Mouse (Mus musculus) MEL (cell line): ENCODE results near the gene Grn. TPM values are rescaled to one million over a fixed set of nuclear protein-coding genes. Genes with fewer than 3 reads are reported as not detected.

Experiments
- DNase-seq: peaks from one replicate; pipeline ENCODE4 v3.0.0; 2011; ENCODE audit warnings: low read depth, low spot score
- H3K27ac ChIP-seq: 2 replicates; pipeline ENCODE4 v1.5.1; 2012; ENCODE audit warnings: low read depth, mild to moderate bottlenecking, control low read depth, low read length, moderate library complexity; ENCODE audit not compliant: control insufficient read depth
- H3K27me3 ChIP-seq, 2 experiments: fragments of 150-350 bp in 1 of 2; sonication (generic) in 1 of 2; 2 replicates each; pipeline ENCODE4 v1.6.1; 2012; ENCODE audit warnings: low read length in 2 of 2, mild to moderate bottlenecking in 2 of 2, improper control_type of control experiment in 1 of 2, moderate library complexity in 1 of 2; ENCODE audit not compliant: insufficient read depth in 2 of 2, control insufficient read depth in 1 of 2
- H3K36me3 ChIP-seq, 2 experiments: 2 replicates each; pipeline ENCODE4 v1.6.1; 2012 to 2014; ENCODE audit warnings: low read length in 2 of 2, improper control_type of control experiment in 1 of 2, inconsistent platforms in 1 of 2, mild to moderate bottlenecking in 1 of 2; ENCODE audit not compliant: insufficient read depth in 2 of 2, control insufficient read depth in 1 of 2
- H3K4me1 ChIP-seq, 2 experiments: fragments of 150-350 bp in 1 of 2; sonication (generic) in 1 of 2; 2 replicates each; pipeline ENCODE4 v1.6.1; 2012; ENCODE audit warnings: low read length in 2 of 2, improper control_type of control experiment in 1 of 2, mild to moderate bottlenecking in 1 of 2; ENCODE audit not compliant: insufficient read depth in 2 of 2, control insufficient read depth in 1 of 2
- H3K4me3 ChIP-seq, 2 experiments: fragments of 150-350 bp in 1 of 2; sonication (generic) in 1 of 2; 2 replicates each; pipeline ENCODE4 v1.5.1; 2012; ENCODE audit warnings: low read depth in 2 of 2, low read length in 2 of 2, mild to moderate bottlenecking in 2 of 2, moderate library complexity in 2 of 2, control low read depth in 1 of 2, improper control_type of control experiment in 1 of 2; ENCODE audit not compliant: control insufficient read depth in 1 of 2, insufficient read depth in 1 of 2
- H3K79me2 ChIP-seq: 2 replicates; pipeline ENCODE4 v1.6.1; 2012; ENCODE audit warnings: mild to moderate bottlenecking, low read length, moderate library complexity; ENCODE audit not compliant: control insufficient read depth, poor library complexity, insufficient read depth
- H3K9ac ChIP-seq: 2 replicates; pipeline ENCODE4 v1.6.1; 2012; ENCODE audit warnings: low read depth, mild to moderate bottlenecking, control low read depth, low read length, moderate library complexity; ENCODE audit not compliant: control insufficient read depth, poor library complexity, severe bottlenecking
- H3K9me3 ChIP-seq: fragments of 150-350 bp; sonication (generic); replicated peaks from 2 replicates; pipeline ENCODE4 v1.6.1; 2012; ENCODE audit warnings: mild to moderate bottlenecking, low read length, improper control_type of control experiment, moderate library complexity; ENCODE audit not compliant: insufficient read depth
- BHLHE40 ChIP-seq: IDR thresholded peaks from 2 replicates; pipeline ENCODE4 v1.6.1; 2012; ENCODE audit warnings: low read depth, mild to moderate bottlenecking, inconsistent platforms, low read length, improper control_type of control experiment, borderline replicate concordance
- CHD1 ChIP-seq: IDR thresholded peaks from 2 replicates; pipeline ENCODE4 v1.6.1; 2012; ENCODE audit warnings: low read depth, mild to moderate bottlenecking, inconsistent platforms, low read length, improper control_type of control experiment
- EP300 ChIP-seq, 2 experiments: IDR thresholded peaks; 2 replicates each; pipeline ENCODE4 v1.6.1; 2011; ENCODE audit warnings: improper control_type of control experiment in 2 of 2, low read length in 2 of 2, low read depth in 1 of 2, mild to moderate bottlenecking in 1 of 2
- ETS1 ChIP-seq: IDR thresholded peaks from 2 replicates; pipeline ENCODE4 v1.6.1; 2012; ENCODE audit warnings: low read depth, mild to moderate bottlenecking, inconsistent platforms, low read length, improper control_type of control experiment, moderate library complexity
- GATA1 ChIP-seq: IDR thresholded peaks from 2 replicates; pipeline ENCODE4 v1.6.1; 2011; ENCODE audit warnings: low read depth, low read length, improper control_type of control experiment
- HCFC1 ChIP-seq: IDR thresholded peaks from 2 replicates; pipeline ENCODE4 v1.6.1; 2012; ENCODE audit warnings: low read depth, mild to moderate bottlenecking, inconsistent platforms, low read length, improper control_type of control experiment, moderate library complexity
- JUND ChIP-seq: IDR thresholded peaks from 2 replicates; pipeline ENCODE4 v1.6.1; 2011; ENCODE audit warnings: low read depth, mild to moderate bottlenecking, improper control_type of control experiment, low read length
- KAT2A ChIP-seq: conservative IDR thresholded peaks from 2 replicates; pipeline ENCODE4 v1.6.1; 2012; ENCODE audit warnings: low read depth, low read length, improper control_type of control experiment, inconsistent platforms
- MEF2A ChIP-seq: IDR thresholded peaks from 2 replicates; pipeline ENCODE4 v1.6.1; 2014; ENCODE audit warnings: low read depth, mild to moderate bottlenecking, inconsistent platforms, low read length, improper control_type of control experiment; ENCODE audit not compliant: poor library complexity, insufficient replicate concordance, severe bottlenecking; ENCODE audit errors: extremely low read depth
- MYC ChIP-seq: IDR thresholded peaks from 2 replicates; pipeline ENCODE4 v1.6.1; 2011; ENCODE audit warnings: low read depth, mild to moderate bottlenecking, low read length, improper control_type of control experiment, moderate library complexity
- POLR2A ChIP-seq, 2 experiments: IDR thresholded peaks; 2 replicates each; pipeline ENCODE4 v1.6.1; 2011 to 2012; ENCODE audit warnings: low read length in 2 of 2, mild to moderate bottlenecking in 2 of 2, control low read depth in 1 of 2, improper control_type of control experiment in 1 of 2, low read depth in 1 of 2, moderate library complexity in 1 of 2; ENCODE audit not compliant: control insufficient read depth in 1 of 2, insufficient read depth in 1 of 2, poor library complexity in 1 of 2
- RCOR1 ChIP-seq: IDR thresholded peaks from 2 replicates; pipeline ENCODE4 v1.6.1; 2012; ENCODE audit warnings: low read depth, mild to moderate bottlenecking, inconsistent platforms, low read length, improper control_type of control experiment
- SMC3 ChIP-seq: IDR thresholded peaks from 2 replicates; pipeline ENCODE4 v1.6.1; 2011; ENCODE audit warnings: low read depth, low read length, improper control_type of control experiment
- TAL1 ChIP-seq: IDR thresholded peaks from 2 replicates; pipeline ENCODE4 v1.6.1; 2012; ENCODE audit warnings: mild to moderate bottlenecking, inconsistent platforms, low read length, moderate library complexity, mixed read lengths
- TCF12 ChIP-seq: IDR thresholded peaks from 2 replicates; pipeline ENCODE4 v1.6.1; 2014; ENCODE audit warnings: low read depth, mild to moderate bottlenecking, inconsistent platforms, low read length, improper control_type of control experiment, moderate library complexity
- USF1 ChIP-seq: IDR thresholded peaks from 2 replicates; pipeline ENCODE4 v1.6.1; 2014; ENCODE audit warnings: low read depth, mild to moderate bottlenecking, inconsistent platforms, low read length, improper control_type of control experiment, moderate library complexity
- ZMIZ1 ChIP-seq: IDR thresholded peaks from 2 replicates; pipeline ENCODE4 v1.6.1; 2012; ENCODE audit warnings: low read depth, mild to moderate bottlenecking, inconsistent platforms, low read length, improper control_type of control experiment, moderate library complexity
- ZNF384 ChIP-seq: IDR thresholded peaks from 2 replicates; pipeline ENCODE4 v1.6.1; 2012; ENCODE audit warnings: low read depth, mild to moderate bottlenecking, inconsistent platforms, low read length, improper control_type of control experiment
- polyA plus RNA-seq, 2 experiments: library from polyadenylated mRNA; stranded (reverse) in 1 of 2; unstranded in 1 of 2; fragments of >175 nt in 1 of 2; fragments of >200 nt in 1 of 2; gene quantifications; 2 replicates each; pipeline versions ENCODE4 v1.2.1 to v1.2.4; 2012; ENCODE audit warnings: low replicate concordance in 2 of 2, low read depth in 1 of 2; ENCODE audit not compliant: insufficient read length in 2 of 2, insufficient read depth in 1 of 2, missing spikeins in 1 of 2
- total RNA-seq: library from RNA; depleted of rRNA; stranded (reverse); fragments of 300-350 nt; gene quantifications from 2 replicates; pipeline ENCODE4 v1.2.3, GENCODE M21; 2012

Gene Grn
- total and polyA plus RNA-seq, 3 experiments, result 14.7 to 42.1 TPM; not detected in 1

DNA sequence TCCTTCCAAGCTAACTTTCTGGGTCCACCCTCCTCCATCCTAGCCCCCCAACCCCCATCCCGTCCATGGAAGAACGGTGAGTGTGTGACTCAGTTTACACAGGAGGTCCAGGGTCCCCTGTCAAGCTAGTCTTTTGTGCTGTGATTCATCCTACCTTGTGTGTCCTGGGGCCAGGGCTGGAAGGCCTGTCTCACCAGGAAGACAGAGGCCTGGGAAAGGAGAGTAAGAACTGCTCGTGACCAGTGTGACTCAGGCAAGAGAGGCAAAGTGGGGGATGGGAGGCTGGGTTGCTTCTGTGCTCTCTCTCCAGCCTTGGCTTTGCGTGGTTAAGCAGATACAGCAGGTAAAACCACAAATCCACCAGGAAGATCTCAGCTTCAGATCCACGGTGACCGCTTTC is 5.4 kb upstream of the Grn start:
- no peak for DNase-seq
- H3K4me3 ChIP-seq, result no peak overlapping the region
- H3K79me2 ChIP-seq, result no peaks in the 10 kb centered on the region
- H3K9ac ChIP-seq, result no peak overlapping the region
- TF ChIP-seq HCFC1, result no peak
- TF ChIP-seq BHLHE40, result no peak
- TF ChIP-seq KAT2A, result no peak
- TF ChIP-seq USF1, result no peak
- TF ChIP-seq JUND, result no peak
- TF ChIP-seq ZMIZ1, result no peak
- no peak for TF ChIP-seq MYC
- no peak for TF ChIP-seq SMC3
- TF ChIP-seq TAL1, result no peak
- peaks cover 0 to 19% of the 10 kb centered on the region in 2 experiments; a peak in 2 of 4 replicates for H3K36me3 ChIP-seq
- H3K27me3 ChIP-seq, result peaks cover 12 to 14% of the 10 kb centered on the region in 2 experiments
- H3K4me1 ChIP-seq, result peaks cover 2 to 17% of the 10 kb centered on the region in 2 experiments
- H3K9me3 ChIP-seq, result no peaks in the 10 kb centered on the region
- H3K27ac ChIP-seq, result no peak overlapping the region

DNA sequence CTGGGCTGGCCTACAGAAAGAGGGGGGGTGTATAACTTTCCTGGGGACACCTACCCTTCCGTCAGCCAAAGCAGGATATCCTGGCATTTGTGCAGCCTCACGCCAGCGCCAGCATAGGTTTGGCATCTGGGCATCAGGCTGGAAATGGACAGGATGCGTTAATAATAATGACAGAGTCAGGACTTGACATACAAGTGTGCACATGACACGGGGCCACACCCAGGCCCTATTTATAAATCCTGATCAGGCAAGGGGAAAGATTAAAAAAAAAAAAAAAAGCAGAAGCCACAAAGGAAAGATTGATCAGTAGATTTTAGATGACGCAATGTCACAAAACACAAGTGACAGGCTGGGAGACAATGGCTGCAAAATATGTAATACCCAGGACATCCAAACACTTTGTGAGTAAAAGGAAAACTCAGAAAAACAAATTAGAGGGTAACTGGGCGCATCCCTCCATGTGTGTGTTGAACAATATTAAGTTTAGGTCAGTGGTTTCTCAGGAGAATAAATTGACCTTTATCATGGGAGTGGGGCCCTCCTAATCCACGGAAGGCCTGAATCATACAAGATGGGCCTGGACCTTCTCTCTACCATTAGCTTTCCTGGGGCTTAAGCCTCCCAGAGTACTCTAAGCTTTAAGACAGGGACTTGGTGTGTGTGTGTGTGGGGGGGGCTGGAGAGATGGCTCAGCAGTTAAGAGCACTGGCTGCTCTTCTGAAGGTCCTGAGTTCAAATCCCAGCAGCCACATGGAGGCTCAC is 4.4 kb upstream of the Grn start:
- no peak overlapping the region; the same call in 1 of the 2 replicates for H3K27ac ChIP-seq
- TF ChIP-seq TAL1 (no peak), CHD1 (no peak), RCOR1 (peak; percentile 85), GATA1 (0 out of 2 replicates have a peak, but pooled peaks have one; percentile 2), MYC (no peak), EP300 (IDR thresholded peaks at IDR 0.05; ENCODE audit: low read depth in 1 of 2, low read length in 2 of 2) (peak in 1 of 2 experiments; percentile 36; a peak in 1 of 4 replicates), POLR2A (IDR thresholded peaks at IDR 0.05; ENCODE audit: control insufficient read depth in 1 of 2, insufficient read depth in 1 of 2, low read depth in 1 of 2, low read length in 2 of 2, poor library complexity in 1 of 2) (no peak), ETS1 (peak; percentile 74), MEF2A (peak; percentile 75; the same call in 1 of the 2 replicates), BHLHE40 (peak; percentile 45; the same call in 1 of the 2 replicates), TCF12 (peak; percentile 21; the same call in 1 of the 2 replicates), ZNF384 (peak; percentile 85), USF1 (peak; percentile 56; the same call in 1 of the 2 replicates)
- TF ChIP-seq, all 39 proteins: peak for 9
- Histone ChIP-seq H3K36me3 (peaks cover 0 to 19% of the 10 kb centered on the region in 2 experiments; a peak in 2 of 4 replicates), H3K9ac (no peak overlapping the region), H3K79me2 (peaks cover under 1% of the 10 kb centered on the region; the same call in 1 of the 2 replicates), H3K9me3 (no peaks in the 10 kb centered on the region), H3K27me3 (peaks cover 6 to 9% of the 10 kb centered on the region in 2 experiments), H3K4me3 (no peak overlapping the region), H3K4me1 (peaks cover 2 to 20% of the 10 kb centered on the region in 2 experiments)
- DNase-seq, result peak; percentile 43
